Mouse (Mus musculus) skeletal muscle tissue, postnatal 0 days (tissue): ENCODE data around the gene Dhcr24. TPM values are rescaled to one million over a fixed set of nuclear protein-coding genes. Genes with fewer than 3 reads are reported as not detected.

Experiments used
- polyA plus RNA-seq: library from polyadenylated mRNA; unstranded; fragments of >200 nt; fragmentation: Nextera tagmentation; extraction: Ambion mirVana; gene quantifications from 2 replicates; pipeline ENCODE4 v1.2.1, GENCODE M21; 2015

The Dhcr24 gene
- polyA plus RNA-seq = 0.76 and 1.5 TPM in 2 replicates

DNA sequence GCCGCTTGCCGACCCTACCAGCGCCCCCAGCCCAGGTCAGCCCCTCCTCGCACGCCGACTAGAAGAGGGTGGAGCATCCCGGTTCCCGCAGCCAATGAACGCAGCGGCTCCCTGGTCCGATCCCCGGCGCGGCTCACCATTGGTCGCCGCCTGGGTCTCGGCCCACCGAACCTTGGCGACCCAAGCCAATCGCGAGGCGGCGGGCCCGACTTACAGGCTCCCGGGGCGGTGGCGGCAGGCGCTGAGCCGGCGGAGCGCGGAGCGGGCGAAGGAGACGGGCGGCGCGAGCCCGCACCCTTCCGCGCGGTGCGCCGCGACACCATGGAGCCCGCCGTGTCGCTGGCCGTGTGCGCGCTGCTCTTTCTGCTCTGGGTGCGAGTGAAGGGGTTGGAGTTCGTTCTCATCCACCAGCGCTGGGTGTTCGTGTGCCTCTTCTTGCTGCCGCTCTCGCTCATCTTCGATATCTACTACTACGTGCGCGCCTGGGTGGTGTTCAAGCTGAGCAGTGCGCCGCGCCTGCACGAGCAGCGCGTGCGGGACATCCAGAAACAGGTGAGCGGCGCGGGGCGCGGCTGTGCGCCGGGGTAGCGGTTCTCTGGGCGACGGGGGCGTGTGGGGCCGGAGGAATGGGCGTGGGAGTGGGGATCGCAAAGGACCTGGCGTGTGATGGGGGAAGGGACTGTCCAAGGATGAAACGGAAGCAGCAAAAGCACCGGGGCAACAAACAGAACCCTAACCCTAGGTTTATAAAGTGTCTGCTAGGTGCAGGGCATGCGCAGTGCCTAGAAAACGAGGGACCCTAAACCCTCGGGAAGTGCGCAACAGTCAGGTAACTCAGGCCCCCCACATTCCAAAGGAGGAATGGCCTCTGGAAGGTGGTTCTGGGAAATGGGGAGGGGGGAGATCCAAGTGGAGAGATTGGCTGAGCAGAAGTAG lies at the start of gene Dhcr24:
Dhcr24 (plus strand) TSS at position 193 of the 936 bp plus-strand sequence.

DNA sequence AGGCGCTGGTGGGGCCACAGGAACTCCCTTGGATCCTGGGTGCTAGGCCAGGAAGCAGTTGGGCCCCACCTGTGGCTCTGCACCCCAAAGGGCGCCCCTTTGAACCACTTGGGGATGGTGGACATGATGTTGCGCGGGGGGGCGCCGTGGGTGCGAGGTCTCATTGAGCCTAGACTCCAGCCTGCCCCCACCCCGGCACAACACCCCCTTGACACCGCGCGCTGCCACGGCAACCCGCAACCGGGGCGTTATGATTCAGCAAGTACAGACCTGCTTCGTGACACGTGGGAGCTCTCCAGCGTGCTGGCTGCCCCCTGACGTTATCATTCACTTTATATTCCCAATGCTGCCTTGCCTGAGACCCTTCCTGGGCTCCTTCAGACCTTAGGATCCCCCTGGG lies 56.2 kb downstream of the Dhcr24 start, which contains the start of gene Lexm:
Lexm (minus strand) TSS at position 186 of the 400 bp plus-strand sequence.

DNA sequence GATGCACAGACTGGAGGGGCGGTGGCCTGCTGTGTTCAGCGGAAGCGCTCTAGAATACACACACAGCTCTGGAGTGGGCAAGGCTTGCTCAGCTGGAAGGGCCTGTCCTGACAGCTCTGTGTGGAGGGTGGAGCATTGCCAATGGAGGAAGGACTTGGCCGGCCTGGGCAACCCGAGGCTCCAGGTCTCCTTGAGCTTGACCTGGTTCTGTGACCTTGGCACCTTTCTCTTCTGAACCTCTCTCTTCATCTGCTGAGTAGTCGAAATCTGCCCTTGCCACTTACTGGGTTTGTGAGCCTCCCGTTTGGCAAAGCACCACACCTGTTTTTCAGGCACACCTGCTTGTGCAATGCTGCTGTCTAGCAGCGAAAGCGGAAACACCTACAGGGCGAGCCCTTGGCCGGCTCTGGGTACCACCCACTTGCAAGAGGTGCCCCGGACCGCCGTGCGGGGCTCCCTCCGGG lies 61.2 kb downstream of the Dhcr24 start, which contains the start of gene Ttc22:
Ttc22 (plus strand) TSS at position 403 of the 464 bp plus-strand sequence.

Other genes with a start within 250 kb of the Dhcr24 start
- 5.1 and 5.8 TPM in 2 replicates for gene Usp24, start 244.8 kb upstream of the Dhcr24 start, polyA plus RNA-seq
- gene Pcsk9, start 96.7 kb upstream of the Dhcr24 start, polyA plus RNA-seq = 1.4 and 1.6 TPM in 2 replicates
- not detected in 2 replicates for gene Bsnd, start 68.8 kb upstream of the Dhcr24 start, polyA plus RNA-seq
- not detected in 2 replicates for gene Lexm, start 56.2 kb downstream of the Dhcr24 start, polyA plus RNA-seq
- gene Ttc22, start 61.4 kb downstream of the Dhcr24 start, polyA plus RNA-seq = 0.62 TPM in 1 of 2 replicates, not detected in the other
- gene Pars2, start 90.0 kb downstream of the Dhcr24 start, polyA plus RNA-seq = 5.9 TPM in 2 replicates
- 30.3 and 31.7 TPM in 2 replicates for gene Ttc4, start 117.9 kb downstream of the Dhcr24 start, polyA plus RNA-seq
- gene Mroh7, start 169.9 kb downstream of the Dhcr24 start, polyA plus RNA-seq = 0.08 TPM in 1 of 2 replicates, not detected in the other
- not detected in 2 replicates for gene Fam151a, start 172.9 kb downstream of the Dhcr24 start, polyA plus RNA-seq
- 7.7 and 11.3 TPM in 2 replicates for gene Acot11, start 244.0 kb downstream of the Dhcr24 start, polyA plus RNA-seq